ENCODE assay signal across 21 mouse cellular contexts in genomic region chr19:60204176-60204575, GRCm38 (mm10). TPM values are rescaled to one million over a fixed set of nuclear protein-coding genes. Genes with fewer than 3 reads are reported as not detected.
DNase-seq lines count a peak whose midpoint lies in the region; ATAC-seq lines count a peak whose summit lies in the region.
"Had no signal": no experiment of that assay in that cellular context is flagged by ENCODE, and none has a peak within 500 bp of the region (broad histone marks: within the 10 kb centered on the region; RNA-seq: fewer than 3 reads in every experiment).

No protein-coding gene starts in this region.

- WGBS in forebrain, embryonic 16.5 days = 9% methylated on average over 7 of the region's 7 CpGs
- WGBS in embryonic facial prominence, embryonic 10.5 days = 75% methylated on average over 7 of the region's 7 CpGs

- peak; percentile 63; the same call in 1 of the 2 replicates for ATAC-seq in forebrain, embryonic 16.5 days
- ATAC-seq: Patski had no signal

- H3K4me2 ChIP-seq in forebrain, embryonic 16.5 days (ENCODE audit: low read length) = peak overlapping the region; percentile 17
- H3K4me2 ChIP-seq: embryonic facial prominence, embryonic 13.5 days; hindbrain, embryonic 15.5 days; lung, embryonic 15.5 days had no signal

- no peaks in the 10 kb centered on the region for H3K36me3 ChIP-seq in forebrain, embryonic 16.5 days (ENCODE audit: control insufficient read depth, insufficient read depth)
- H3K36me3 ChIP-seq in embryonic facial prominence, embryonic 10.5 days (replicated peaks) = peaks cover 14% of the 10 kb centered on the region
- H3K36me3 ChIP-seq: hindbrain, embryonic 15.5 days had no signal

- DNase-seq in embryo, embryonic 10 days (ENCODE audit: low spot score) = peak; percentile 31
- no peak for DNase-seq in embryo, embryonic 9.5 days (ENCODE audit: extremely low spot score)
- peak; percentile 16 for DNase-seq in layer of hippocampus, adult 9-11 months
- no peak for DNase-seq in layer of hippocampus, postnatal 25 days (ENCODE audit: extremely low spot score in 1 of 2, low spot score in 1 of 2)
- DNase-seq in retina, embryonic 14.5 days (ENCODE audit: low spot score) = peak; percentile 54
- DNase-seq in embryonic facial prominence, embryonic 10.5 days (ENCODE audit: low spot score) = no peak
- DNase-seq in natural killer cell, adult 2 months (ENCODE audit: low spot score in 2 of 2) = no peak
- DNase-seq: adrenal gland, postnatal 25 days; cerebellum, adult 2 months; cerebellum, postnatal 36 days; gastrocnemius, postnatal 25 days; kidney, adult 11 months; right cerebral cortex, postnatal 25 days; thymus, postnatal 36 days had no signal

- peaks cover 7% of the 10 kb centered on the region for H3K4me1 ChIP-seq in forebrain, embryonic 16.5 days (replicated peaks; ENCODE audit: control insufficient read depth, insufficient read depth, low read length)
- H3K4me1 ChIP-seq in embryonic facial prominence, embryonic 10.5 days = peaks cover 13% of the 10 kb centered on the region
- H3K4me1 ChIP-seq: lung, embryonic 15.5 days had no signal

- no peak overlapping the region for H3K4me3 ChIP-seq in forebrain, embryonic 16.5 days (replicated peaks; ENCODE audit: low read length)
- no peak overlapping the region for H3K4me3 ChIP-seq in embryonic facial prominence, embryonic 10.5 days
- H3K4me3 ChIP-seq: embryonic facial prominence, embryonic 13.5 days; hindbrain, embryonic 15.5 days; lung, embryonic 15.5 days had no signal

- H3K27me3 ChIP-seq in forebrain, embryonic 16.5 days (replicated peaks; ENCODE audit: control insufficient read depth, insufficient read depth, low read length) = peaks cover 9% of the 10 kb centered on the region; the same call in 1 of the 2 replicates
- H3K27me3 ChIP-seq in embryonic facial prominence, embryonic 10.5 days (replicated peaks; ENCODE audit: low read depth, poor library complexity, severe bottlenecking) = no peaks in the 10 kb centered on the region
- H3K27me3 ChIP-seq: embryonic facial prominence, embryonic 13.5 days; hindbrain, embryonic 15.5 days; lung, embryonic 15.5 days; Patski had no signal

- H3K9me3 ChIP-seq in forebrain, embryonic 16.5 days (ENCODE audit: control insufficient read depth, low read length) = no peaks in the 10 kb centered on the region
- H3K9me3 ChIP-seq in embryonic facial prominence, embryonic 10.5 days = no peaks in the 10 kb centered on the region
- H3K9me3 ChIP-seq: embryonic facial prominence, embryonic 13.5 days; hindbrain, embryonic 15.5 days; lung, embryonic 15.5 days had no signal

- H3K9ac ChIP-seq in forebrain, embryonic 16.5 days (replicated peaks; ENCODE audit: low read depth, low read length) = no peak overlapping the region
- H3K9ac ChIP-seq: embryonic facial prominence, embryonic 13.5 days; hindbrain, embryonic 15.5 days; liver, embryonic 14.5 days; lung, embryonic 15.5 days had no signal

- 0 out of 2 replicates have a peak overlapping the region, but pooled peaks have one; percentile 5 for H3K27ac ChIP-seq in forebrain, embryonic 16.5 days (ENCODE audit: low read length)
- no peak overlapping the region for H3K27ac ChIP-seq in embryonic facial prominence, embryonic 10.5 days (replicated peaks)
- H3K27ac ChIP-seq: embryonic facial prominence, embryonic 13.5 days; hindbrain, embryonic 15.5 days; liver, embryonic 14.5 days; lung, embryonic 15.5 days; macrophage had no signal

RNA-seq across cellular contexts. Expression of gene Fam204a, which starts 22.3 kb away (rescaled TPM):
- total RNA-seq in layer of hippocampus, postnatal 25 days (2021) = 10 to 100 TPM; 29.7 to 32.5 TPM
- polyA plus RNA-seq in forebrain, embryonic 16.5 days (2015; fragmentation: Nextera tagmentation; extraction: Ambion mirVana) = 52.2 and 55.7 TPM in 2 replicates
- polyA plus RNA-seq in embryonic facial prominence, embryonic 10.5 days (2016; fragmentation: Nextera tagmentation; extraction: Ambion mirVana) = 52.2 and 55.8 TPM in 2 replicates

Comparison
In these comparisons a context has a peak if more than half of its experiments do, and no peak if none do; other contexts are left out.
1. DNase-seq: peak in embryo, embryonic 10 days (single experiment), layer of hippocampus, adult 9-11 months (single experiment) and retina, embryonic 14.5 days (single experiment); none in embryo, embryonic 9.5 days (single experiment), layer of hippocampus, postnatal 25 days (0 of 2), embryonic facial prominence, embryonic 10.5 days (single experiment) and natural killer cell, adult 2 months (0 of 2).